8 mouse cellular contexts compared by ENCODE assay signal in genomic region chr11:98550975-98551828, GRCm38 (mm10). TPM values are rescaled to one million over a fixed set of nuclear protein-coding genes. Genes with fewer than 3 reads are reported as not detected.
DNase-seq lines count a peak whose midpoint lies in the region; ATAC-seq lines count a peak whose summit lies in the region.

Gene Zpbp2 (plus strand): TSS chr11:98551097.

- ATAC-seq in embryonic facial prominence, embryonic 11.5 days (replicated peaks; ENCODE audit: insufficient number of reproducible peaks, low FRiP score, low TSS enrichment, low read depth), result peak; percentile 95
- ATAC-seq in midbrain, embryonic 12.5 days (ENCODE audit: low FRiP score, low read depth), result peak; percentile 97

- H3K9ac ChIP-seq in embryonic facial prominence, embryonic 11.5 days (replicated peaks; ENCODE audit: low read length), result peak within 1 kb of the TSS; percentile 61
- H3K9ac ChIP-seq in midbrain, embryonic 12.5 days (replicated peaks), result peak within 1 kb of the TSS; percentile 67

- H3K36me3 ChIP-seq in embryonic facial prominence, embryonic 11.5 days (replicated peaks; ENCODE audit: control insufficient read depth, insufficient read depth, low read depth, low read length), result no peaks in the 10 kb centered on the region
- no peaks in the 10 kb centered on the region for H3K36me3 ChIP-seq in limb, embryonic 10.5 days
- no peaks in the 10 kb centered on the region for H3K36me3 ChIP-seq in midbrain, embryonic 12.5 days

- H3K4me1 ChIP-seq in embryonic facial prominence, embryonic 11.5 days (ENCODE audit: control insufficient read depth, insufficient read depth, low read length), result no peaks in the 10 kb centered on the region
- H3K4me1 ChIP-seq in limb, embryonic 10.5 days, result peaks cover 5% of the 10 kb centered on the region
- 0 out of 2 replicates have a peak, but pooled peaks cover 4% of the 10 kb centered on the region for H3K4me1 ChIP-seq in midbrain, embryonic 12.5 days

- no peaks in the 10 kb centered on the region for H3K9me3 ChIP-seq in embryonic facial prominence, embryonic 11.5 days (replicated peaks; ENCODE audit: control insufficient read depth, low read length)
- H3K9me3 ChIP-seq in limb, embryonic 10.5 days (replicated peaks), result no peaks in the 10 kb centered on the region
- no peaks in the 10 kb centered on the region for H3K9me3 ChIP-seq in midbrain, embryonic 12.5 days

- under 1% methylated on average over 51 of the region's 51 CpGs for WGBS in embryonic facial prominence, embryonic 11.5 days
- WGBS in limb, embryonic 10.5 days, result 1% methylated on average over 51 of the region's 51 CpGs
- under 1% methylated on average over 51 of the region's 51 CpGs for WGBS in midbrain, embryonic 12.5 days

- DNase-seq in 3134 (ENCODE audit: extremely low read depth, insufficient read length, low spot score), result peak; percentile 25
- peak; percentile 91 for DNase-seq in adrenal gland, postnatal 25 days
- peak; percentile 96 for DNase-seq in embryonic facial prominence, embryonic 11.5 days (ENCODE audit: low spot score)
- DNase-seq in heart, adult 11 months, result peak; percentile 99
- DNase-seq in kidney, adult 18-20 months, result peak; percentile 86
- DNase-seq in limb, embryonic 10.5 days (ENCODE audit: low spot score), result peak; percentile 97
- peak; percentile 78 for DNase-seq in skeletal muscle tissue, adult 2 months (ENCODE audit: low read depth, low spot score)

- H3K27me3 ChIP-seq in embryonic facial prominence, embryonic 11.5 days (ENCODE audit: control insufficient read depth, insufficient read depth, low read length), result peaks cover 18% of the 10 kb centered on the region
- peaks cover 46% of the 10 kb centered on the region for H3K27me3 ChIP-seq in limb, embryonic 10.5 days (ENCODE audit: low read depth, poor library complexity, severe bottlenecking)
- peaks cover 44% of the 10 kb centered on the region for H3K27me3 ChIP-seq in midbrain, embryonic 12.5 days

- H3K27ac ChIP-seq in embryonic facial prominence, embryonic 11.5 days (replicated peaks; ENCODE audit: low read depth, low read length), result no peak within 1 kb of the TSS
- H3K27ac ChIP-seq in limb, embryonic 10.5 days, result peak within 1 kb of the TSS; percentile 88
- H3K27ac ChIP-seq in midbrain, embryonic 12.5 days (replicated peaks), result peak within 1 kb of the TSS; percentile 78

- H3K4me2 ChIP-seq in embryonic facial prominence, embryonic 11.5 days (ENCODE audit: low read depth, low read length), result peak within 1 kb of the TSS; percentile 47
- H3K4me2 ChIP-seq in midbrain, embryonic 12.5 days (replicated peaks), result peak within 1 kb of the TSS; percentile 84

- peak within 1 kb of the TSS; percentile 56 for H3K4me3 ChIP-seq in embryonic facial prominence, embryonic 11.5 days (ENCODE audit: low read depth, low read length)
- H3K4me3 ChIP-seq in limb, embryonic 10.5 days, result peak within 1 kb of the TSS; percentile 69
- peak within 1 kb of the TSS; percentile 81 for H3K4me3 ChIP-seq in midbrain, embryonic 12.5 days

RNA-seq across cellular contexts. Expression of gene Zpbp2, which starts in this region (rescaled TPM):
- total RNA-seq in adrenal gland, postnatal 25 days (2021), result 0.70 TPM in 1 of 2 replicates, not detected in the other
- 0.24 TPM in 1 of 2 replicates, not detected in the other for polyA plus RNA-seq in embryonic facial prominence, embryonic 11.5 days (2014; fragmentation: Nextera tagmentation; extraction: Ambion mirVana)
- 0.14 TPM in 1 of 2 replicates, not detected in the other for polyA plus RNA-seq in limb, embryonic 10.5 days (2016; fragmentation: Nextera tagmentation; extraction: Ambion mirVana)
- 0.37 TPM in 1 of 2 replicates, not detected in the other for polyA plus RNA-seq in midbrain, embryonic 12.5 days (2016; fragmentation: Nextera tagmentation; extraction: Ambion mirVana)

Comparison
In these comparisons a context has a peak if more than half of its experiments do, and no peak if none do; other contexts are left out.
1. Peak in DNase-seq in adrenal gland, postnatal 25 days; RNA of the gene not detected or under 1 TPM.
2. Peak in DNase-seq, ATAC-seq, H3K4me3 ChIP-seq, H3K9ac ChIP-seq and H3K4me2 ChIP-seq in embryonic facial prominence, embryonic 11.5 days; RNA of the gene not detected or under 1 TPM.
3. Peak in DNase-seq, H3K4me3 ChIP-seq and H3K27ac ChIP-seq in limb, embryonic 10.5 days; RNA of the gene not detected or under 1 TPM.
4. Peak in ATAC-seq, H3K4me3 ChIP-seq, H3K27ac ChIP-seq, H3K9ac ChIP-seq and H3K4me2 ChIP-seq in midbrain, embryonic 12.5 days; RNA of the gene not detected or under 1 TPM.
5. DNase-seq: peak in every context shown above with its lines; median percentile 99 in heart, adult 11 months; 97 in limb, embryonic 10.5 days; 96 in embryonic facial prominence, embryonic 11.5 days; 91 in adrenal gland, postnatal 25 days; 86 in kidney, adult 18-20 months; 78 in skeletal muscle tissue, adult 2 months; 25 in 3134.